Mouse (Mus musculus) adrenal gland, adult (tissue): Measurements from ENCODE around the gene Aqr.
"Not testable (repeated sequence)": the region's sequence is repeated elsewhere in the genome, so short reads cannot be mapped to it uniquely, and the experiment has no call there.

Experiments
- DNase-seq, 2 experiments: peaks; one replicate each; pipeline ENCODE4 v3.0.0; 2022 to 2023; ENCODE audit warnings: low spot score in 1 of 2; ENCODE audit not compliant: inconsistent age in 2 of 2

The Aqr gene

GRCm38 (mm10) chr2:114186924-114187323 is at the start of gene Aqr:
Aqr (minus strand) TSS chr2:114187024.
- not testable (repeated sequence) for DNase-seq

GRCm38 (mm10) chr2:114236566-114236965 is 49.7 kb upstream of the Aqr start:
- no peak for DNase-seq

- no peak for DNase-seq
Observed at GRCm38 (mm10) chr2:114235584-114235983, 48.8 kb upstream of the Aqr start.

- no peak for DNase-seq
Observed at GRCm38 (mm10) chr2:114231248-114231647, 44.4 kb upstream of the Aqr start.

GRCm38 (mm10) chr2:114228672-114229071 is 41.8 kb upstream of the Aqr start:
- DNase-seq: no peak

- no peak for DNase-seq
Observed at GRCm38 (mm10) chr2:114205036-114205435, 18.2 kb upstream of the Aqr start.

GRCm38 (mm10) chr2:114201574-114201973 is 14.8 kb upstream of the Aqr start:
- DNase-seq: no peak

- DNase-seq: peak; percentile 82 to 94
Observed at GRCm38 (mm10) chr2:114200932-114201559, 14.2 kb upstream of the Aqr start, which contains the start of gene Zfp770. Zfp770 (minus strand) TSS chr2:114201469.

GRCm38 (mm10) chr2:114196421-114196820 is 9.6 kb upstream of the Aqr start:
- no peak for DNase-seq

- DNase-seq: no peak
Observed at GRCm38 (mm10) chr2:114177802-114178733, 8.8 kb downstream of the Aqr start.

GRCm38 (mm10) chr2:114174651-114175484 is 12.0 kb downstream of the Aqr start:
- peak; percentile 84 to 94 for DNase-seq

GRCm38 (mm10) chr2:114173248-114173647 is 13.6 kb downstream of the Aqr start:
- no peak for DNase-seq

GRCm38 (mm10) chr2:114167837-114168236 is 19.0 kb downstream of the Aqr start:
- DNase-seq: no peak

- DNase-seq: no peak
Observed at GRCm38 (mm10) chr2:114161978-114162377, 24.8 kb downstream of the Aqr start.

- no peak for DNase-seq
Observed at GRCm38 (mm10) chr2:114157345-114157744, 29.5 kb downstream of the Aqr start.

GRCm38 (mm10) chr2:114156639-114157038 is 30.2 kb downstream of the Aqr start:
- DNase-seq: no peak

- no peak for DNase-seq
Observed at GRCm38 (mm10) chr2:114153247-114153646, 33.6 kb downstream of the Aqr start.

GRCm38 (mm10) chr2:114146864-114147458 is 39.9 kb downstream of the Aqr start:
- peak in 1 of 2 experiments; percentile 26 for DNase-seq

- DNase-seq: peak; percentile 15 to 74
Observed at GRCm38 (mm10) chr2:114145315-114145801, 41.5 kb downstream of the Aqr start.

GRCm38 (mm10) chr2:114144915-114145314 is 41.9 kb downstream of the Aqr start:
- DNase-seq: no peak

GRCm38 (mm10) chr2:114143842-114144241 is 43.0 kb downstream of the Aqr start:
- DNase-seq: no peak
